Mouse (Mus musculus) spleen, adult 2 months (tissue): ENCODE results near the gene Esyt1.

ENCODE experiments used
- CTCF ChIP-seq: fragments of 200-500 bp; IDR thresholded peaks from 2 replicates; pipeline ENCODE4 v1.5.1; 2011; ENCODE audit warnings: mild to moderate bottlenecking, inconsistent platforms; ENCODE audit not compliant: insufficient read depth, insufficient read length, insufficient replicate concordance; ENCODE audit errors: extremely low read depth
- POLR2A ChIP-seq: fragments of 200-500 bp; IDR thresholded peaks from 2 replicates; pipeline ENCODE4 v1.6.1; 2011; ENCODE audit warnings: low read depth, low read length, inconsistent platforms

DNA sequence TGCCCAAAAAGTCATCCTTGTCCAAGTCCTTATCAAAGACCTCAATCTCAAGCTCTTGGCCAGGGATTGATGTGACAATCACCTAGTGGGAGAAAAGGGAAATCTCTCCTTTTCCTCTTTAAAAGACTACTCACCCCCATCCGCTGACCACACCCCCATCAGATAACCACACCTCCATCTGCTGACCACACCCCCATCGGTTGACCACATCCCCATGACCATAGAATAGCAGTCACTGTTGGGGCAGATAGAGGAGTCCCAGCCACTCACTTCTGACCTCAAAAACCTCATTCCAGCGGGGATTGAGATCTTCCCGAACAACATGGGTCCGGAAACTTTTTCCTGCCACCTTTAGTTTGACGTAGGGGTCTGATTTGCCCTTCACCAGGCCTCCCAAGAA is 9.0 kb downstream of the Esyt1 start:
- no peak for TF ChIP-seq POLR2A
- no peak for TF ChIP-seq CTCF
